Mouse (Mus musculus): ENCODE data around the gene Abcc8. TPM values are rescaled to one million over a fixed set of nuclear protein-coding genes. Genes with fewer than 3 reads are reported as not detected.

Abcc8 gene
- total RNA-seq, 1 experiment = 0.62 TPM

GRCm38 (mm10) chr7:46157746-46158145, 22.1 kb downstream of the Abcc8 start:
- no peak overlapping the region for H3K27ac ChIP-seq (ENCODE audit: insufficient read depth, low read depth, low read length, poor library complexity, severe bottlenecking)
- DNase-seq (ENCODE audit: low read depth, low spot score) = no peak

GRCm38 (mm10) chr7:46154498-46155488, 25.0 kb downstream of the Abcc8 start:
- Histone ChIP-seq H3K36me3 (ENCODE audit: control insufficient read depth, insufficient read depth, low read length, poor library complexity, severe bottlenecking) (no peaks in the 10 kb centered on the region), H3K9ac (ENCODE audit: insufficient read depth, low read depth, low read length, poor library complexity, severe bottlenecking) (no peak overlapping the region), H3K9me3 (ENCODE audit: control insufficient read depth, insufficient read depth, low read depth, low read length) (no peaks in the 10 kb centered on the region), H3K4me1 (ENCODE audit: control insufficient read depth in 2 of 2, insufficient read depth in 2 of 2, low read length in 2 of 2, poor library complexity in 1 of 2) (no peaks in the 10 kb centered on the region), H3K4me3 (ENCODE audit: insufficient read depth in 1 of 2, low read depth in 1 of 2, low read length in 2 of 2, poor library complexity in 1 of 2, severe bottlenecking in 1 of 2) (no peak overlapping the region), H3K27ac (ENCODE audit: insufficient read depth, low read depth, low read length, poor library complexity, severe bottlenecking) (no peak overlapping the region)
- no peak for DNase-seq (ENCODE audit: low read depth, low spot score)
- TF ChIP-seq ZC3H11A (IDR thresholded peaks at IDR 0.05; ENCODE audit: borderline replicate concordance, low read depth, low read length) = no peak
- in situ Hi-C loops (cut with MboI; ENCODE audit: low sequenced_read_pairs in 2 of 2, unreplicated experiment in 2 of 2) = no loop called here

More at GRCm38 (mm10) chr7:46157746-46158145, 22.1 kb downstream of the Abcc8 start:
- Histone ChIP-seq H3K4me1 (ENCODE audit: control insufficient read depth in 2 of 2, insufficient read depth in 2 of 2, low read length in 2 of 2, poor library complexity in 1 of 2) (no peaks in the 10 kb centered on the region), H3K9me3 (ENCODE audit: control insufficient read depth, insufficient read depth, low read depth, low read length) (no peaks in the 10 kb centered on the region), H3K9ac (ENCODE audit: insufficient read depth, low read depth, low read length, poor library complexity, severe bottlenecking) (no peak overlapping the region), H3K4me3 (ENCODE audit: insufficient read depth in 1 of 2, low read depth in 1 of 2, low read length in 2 of 2, poor library complexity in 1 of 2, severe bottlenecking in 1 of 2) (no peak overlapping the region), H3K36me3 (ENCODE audit: control insufficient read depth, insufficient read depth, low read length, poor library complexity, severe bottlenecking) (no peaks in the 10 kb centered on the region)
- TF ChIP-seq HCFC1 (IDR thresholded peaks at IDR 0.05; ENCODE audit: borderline replicate concordance, insufficient read depth, low read length) (no peak), ZNF384 (IDR thresholded peaks at IDR 0.05; ENCODE audit: low read depth, low read length) (no peak), ZC3H11A (IDR thresholded peaks at IDR 0.05; ENCODE audit: borderline replicate concordance, low read depth, low read length) (no peak), CHD2 (IDR thresholded peaks at IDR 0.05; ENCODE audit: low read depth, low read length) (no peak), MAFK (IDR thresholded peaks at IDR 0.05; ENCODE audit: insufficient read depth, low read depth, low read length) (no peak)
- in situ Hi-C loops (cut with MboI; ENCODE audit: low sequenced_read_pairs in 2 of 2, unreplicated experiment in 2 of 2) = no loop called here

- H3K9ac ChIP-seq (ENCODE audit: insufficient read depth, low read depth, low read length, poor library complexity, severe bottlenecking) = no peak overlapping the region
- in situ Hi-C loops (cut with MboI; ENCODE audit: low sequenced_read_pairs in 2 of 2, unreplicated experiment in 2 of 2) = no loop called here
- TF ChIP-seq ZNF384 (IDR thresholded peaks at IDR 0.05; ENCODE audit: low read depth, low read length) (no peak), MAFK (IDR thresholded peaks at IDR 0.05; ENCODE audit: insufficient read depth, low read depth, low read length) (no peak), HCFC1 (IDR thresholded peaks at IDR 0.05; ENCODE audit: borderline replicate concordance, insufficient read depth, low read length) (no peak), CHD2 (IDR thresholded peaks at IDR 0.05; ENCODE audit: low read depth, low read length) (no peak)
These were observed 26.9 kb downstream of the Abcc8 start for GRCm38 (mm10) chr7:46152819-46153351.

GRCm38 (mm10) chr7:46147417-46147816, 32.4 kb downstream of the Abcc8 start:
- no peak overlapping the region for H3K9ac ChIP-seq (ENCODE audit: insufficient read depth, low read depth, low read length, poor library complexity, severe bottlenecking)
- no peaks in the 10 kb centered on the region for H3K4me1 ChIP-seq (ENCODE audit: control insufficient read depth in 2 of 2, insufficient read depth in 2 of 2, low read length in 2 of 2, poor library complexity in 1 of 2)
- in situ Hi-C loops (cut with MboI; ENCODE audit: low sequenced_read_pairs in 2 of 2, unreplicated experiment in 2 of 2) = no loop called here
- H3K36me3 ChIP-seq (ENCODE audit: control insufficient read depth, insufficient read depth, low read length, poor library complexity, severe bottlenecking) = no peaks in the 10 kb centered on the region
- H3K9me3 ChIP-seq (ENCODE audit: control insufficient read depth, insufficient read depth, low read depth, low read length) = no peaks in the 10 kb centered on the region
- H3K4me3 ChIP-seq (ENCODE audit: insufficient read depth in 1 of 2, low read depth in 1 of 2, low read length in 2 of 2, poor library complexity in 1 of 2, severe bottlenecking in 1 of 2) = no peak overlapping the region
- no peak for TF ChIP-seq ZNF384 (IDR thresholded peaks at IDR 0.05; ENCODE audit: low read depth, low read length)
- no peak for TF ChIP-seq CHD2 (IDR thresholded peaks at IDR 0.05; ENCODE audit: low read depth, low read length)
- no peak for TF ChIP-seq MAFK (IDR thresholded peaks at IDR 0.05; ENCODE audit: insufficient read depth, low read depth, low read length)
- no peak for TF ChIP-seq ZC3H11A (IDR thresholded peaks at IDR 0.05; ENCODE audit: borderline replicate concordance, low read depth, low read length)
- no peak for TF ChIP-seq HCFC1 (IDR thresholded peaks at IDR 0.05; ENCODE audit: borderline replicate concordance, insufficient read depth, low read length)
- H3K27ac ChIP-seq (ENCODE audit: insufficient read depth, low read depth, low read length, poor library complexity, severe bottlenecking) = no peak overlapping the region
- no peak for DNase-seq (ENCODE audit: low read depth, low spot score)

More at GRCm38 (mm10) chr7:46152819-46153351, 26.9 kb downstream of the Abcc8 start:
- Histone ChIP-seq H3K9me3 (ENCODE audit: control insufficient read depth, insufficient read depth, low read depth, low read length) (no peaks in the 10 kb centered on the region), H3K36me3 (ENCODE audit: control insufficient read depth, insufficient read depth, low read length, poor library complexity, severe bottlenecking) (no peaks in the 10 kb centered on the region), H3K27ac (ENCODE audit: insufficient read depth, low read depth, low read length, poor library complexity, severe bottlenecking) (no peak overlapping the region), H3K4me1 (ENCODE audit: control insufficient read depth in 2 of 2, insufficient read depth in 2 of 2, low read length in 2 of 2, poor library complexity in 1 of 2) (no peaks in the 10 kb centered on the region), H3K4me3 (ENCODE audit: insufficient read depth in 1 of 2, low read depth in 1 of 2, low read length in 2 of 2, poor library complexity in 1 of 2, severe bottlenecking in 1 of 2) (no peak overlapping the region)
- DNase-seq (ENCODE audit: low read depth, low spot score) = no peak
